ENCODE assay signal across 20 mouse cellular contexts in genomic region chr4:118589053-118589732, GRCm38 (mm10). TPM values are rescaled to one million over a fixed set of nuclear protein-coding genes. Genes with fewer than 3 reads are reported as not detected.
DNase-seq lines count a peak whose midpoint lies in the region; ATAC-seq and TF ChIP-seq lines count a peak whose summit lies in the region.
"Had no signal": no experiment of that assay in that cellular context is flagged by ENCODE, and none has a peak within 500 bp of the region (broad histone marks: within the 10 kb centered on the region; RNA-seq: fewer than 3 reads in every experiment).

No protein-coding gene starts in this region.

- H3K4me3 ChIP-seq in heart, embryonic 13.5 days = no peak overlapping the region
- H3K4me3 ChIP-seq in heart, adult 2 months = no peak overlapping the region
- H3K4me3 ChIP-seq in embryonic facial prominence, embryonic 13.5 days = no peak overlapping the region
- H3K4me3 ChIP-seq in hindbrain, embryonic 16.5 days (ENCODE audit: low read length) = no peak overlapping the region
- no peak overlapping the region for H3K4me3 ChIP-seq in midbrain, embryonic 16.5 days (ENCODE audit: low read depth, low read length)
- H3K4me3 ChIP-seq in kidney, adult 2 months (ENCODE audit: insufficient read depth, low read depth, low read length) = no peak overlapping the region
- H3K4me3 ChIP-seq: liver, embryonic 12.5 days had no signal

- H3K36me3 ChIP-seq in heart, embryonic 13.5 days = no peaks in the 10 kb centered on the region
- no peaks in the 10 kb centered on the region for H3K36me3 ChIP-seq in heart, adult 2 months (ENCODE audit: control insufficient read depth, insufficient read depth, low read length)
- H3K36me3 ChIP-seq in embryonic facial prominence, embryonic 13.5 days = no peaks in the 10 kb centered on the region
- H3K36me3 ChIP-seq in hindbrain, embryonic 16.5 days (ENCODE audit: control insufficient read depth, insufficient read depth, low read length) = no peaks in the 10 kb centered on the region
- H3K36me3 ChIP-seq in midbrain, embryonic 16.5 days (ENCODE audit: control insufficient read depth, insufficient read depth, low read length) = no peaks in the 10 kb centered on the region
- H3K36me3 ChIP-seq in kidney, adult 2 months (ENCODE audit: control insufficient read depth, insufficient read depth, low read length) = no peaks in the 10 kb centered on the region
- H3K36me3 ChIP-seq: liver, embryonic 12.5 days had no signal

- DNase-seq in heart, adult 2 months = no peak
- no peak for DNase-seq in kidney, adult 2 months
- DNase-seq in adrenal gland, postnatal 14 days = no peak
- no peak for DNase-seq in lung, adult 18-20 months
- DNase-seq: adrenal gland, postnatal 10 days; cerebellum, adult 8-10 months; heart, postnatal 36 days; kidney, adult 8-10 months; kidney, postnatal 36 days; right cerebral cortex, adult 18-20 months; spleen, adult 18-20 months; thymus, postnatal 14 days had no signal

- no peak for ATAC-seq in heart, embryonic 13.5 days (ENCODE audit: extremely low read depth, insufficient number of reproducible peaks, low FRiP score, low TSS enrichment)
- no peak for ATAC-seq in embryonic facial prominence, embryonic 13.5 days (ENCODE audit: insufficient number of reproducible peaks, insufficient read depth, low FRiP score, low TSS enrichment, low read depth)
- ATAC-seq in hindbrain, embryonic 16.5 days = 0 out of 2 replicates have a peak, but pooled peaks have one; percentile 50
- ATAC-seq in midbrain, embryonic 16.5 days = peak; percentile 62
- ATAC-seq: liver, embryonic 12.5 days had no signal

- H3K79me2 ChIP-seq in heart, adult 2 months (replicated peaks; ENCODE audit: control insufficient read depth, insufficient read depth, low read length) = no peaks in the 10 kb centered on the region

- intact Hi-C loops in heart, adult 2 months (cut with DNase I) = no loop called here

- H3K9ac ChIP-seq in heart, embryonic 13.5 days = 0 out of 2 replicates have a peak overlapping the region, but pooled peaks have one; percentile 14
- no peak overlapping the region for H3K9ac ChIP-seq in heart, adult 2 months (ENCODE audit: low read depth, low read length)
- no peak overlapping the region for H3K9ac ChIP-seq in embryonic facial prominence, embryonic 13.5 days
- H3K9ac ChIP-seq in hindbrain, embryonic 16.5 days (ENCODE audit: low read depth, low read length) = 0 out of 2 replicates have a peak overlapping the region, but pooled peaks have one; percentile 17
- H3K9ac ChIP-seq in midbrain, embryonic 16.5 days (ENCODE audit: low read depth, low read length) = peak overlapping the region; percentile 4; the same call in 1 of the 2 replicates
- H3K9ac ChIP-seq: liver, embryonic 12.5 days had no signal

- no peak for TF ChIP-seq CTCF in heart, adult 2 months (IDR thresholded peaks at IDR 0.05)
- no peak for TF ChIP-seq CTCF in kidney, adult 2 months (conservative IDR thresholded peaks at IDR 0.05; ENCODE audit: insufficient read depth, insufficient read length, low read depth, low read length)

- H3K27ac ChIP-seq in heart, embryonic 13.5 days (replicated peaks) = no peak overlapping the region
- H3K27ac ChIP-seq in heart, adult 2 months = no peak overlapping the region
- H3K27ac ChIP-seq in embryonic facial prominence, embryonic 13.5 days = no peak overlapping the region
- H3K27ac ChIP-seq in hindbrain, embryonic 16.5 days (ENCODE audit: low read depth, low read length) = peak overlapping the region; percentile 40; the same call in 1 of the 2 replicates
- H3K27ac ChIP-seq in midbrain, embryonic 16.5 days (ENCODE audit: low read length) = peak overlapping the region; percentile 64
- no peak overlapping the region for H3K27ac ChIP-seq in kidney, adult 2 months (ENCODE audit: insufficient read depth, low read depth, low read length)
- H3K27ac ChIP-seq: liver, embryonic 12.5 days had no signal

- peaks cover 6% of the 10 kb centered on the region; the same call in 1 of the 2 replicates for H3K9me3 ChIP-seq in heart, embryonic 13.5 days
- H3K9me3 ChIP-seq in embryonic facial prominence, embryonic 13.5 days = 0 out of 2 replicates have a peak, but pooled peaks cover 4% of the 10 kb centered on the region
- 0 out of 2 replicates have a peak, but pooled peaks cover 3% of the 10 kb centered on the region for H3K9me3 ChIP-seq in hindbrain, embryonic 16.5 days (ENCODE audit: control insufficient read depth, low read length)
- H3K9me3 ChIP-seq in midbrain, embryonic 16.5 days (replicated peaks; ENCODE audit: control insufficient read depth, low read length, poor library complexity, severe bottlenecking) = no peaks in the 10 kb centered on the region
- H3K9me3 ChIP-seq: liver, embryonic 12.5 days had no signal

- no peak for TF ChIP-seq POLR2A in heart, adult 2 months (IDR thresholded peaks at IDR 0.05; ENCODE audit: insufficient read depth, low read depth, low read length)
- TF ChIP-seq POLR2A in kidney, adult 2 months (IDR thresholded peaks at IDR 0.05; ENCODE audit: low read depth, low read length) = no peak

- peaks cover 15% of the 10 kb centered on the region; the same call in 1 of the 2 replicates for H3K27me3 ChIP-seq in heart, embryonic 13.5 days (replicated peaks)
- H3K27me3 ChIP-seq in heart, adult 2 months (ENCODE audit: control insufficient read depth, insufficient read depth, low read length) = no peaks in the 10 kb centered on the region
- no peaks in the 10 kb centered on the region for H3K27me3 ChIP-seq in embryonic facial prominence, embryonic 13.5 days
- no peaks in the 10 kb centered on the region for H3K27me3 ChIP-seq in hindbrain, embryonic 16.5 days (replicated peaks; ENCODE audit: control insufficient read depth, insufficient read depth, low read length)
- H3K27me3 ChIP-seq in midbrain, embryonic 16.5 days (ENCODE audit: control insufficient read depth, insufficient read depth, low read depth, low read length) = no peaks in the 10 kb centered on the region
- H3K27me3 ChIP-seq in kidney, adult 2 months (replicated peaks; ENCODE audit: control insufficient read depth, insufficient read depth, low read length) = no peaks in the 10 kb centered on the region

- H3K4me1 ChIP-seq in heart, embryonic 13.5 days = 0 out of 2 replicates have a peak, but pooled peaks cover 11% of the 10 kb centered on the region
- no peaks in the 10 kb centered on the region for H3K4me1 ChIP-seq in heart, adult 2 months (ENCODE audit: control insufficient read depth, insufficient read depth, low read length)
- peaks cover 3% of the 10 kb centered on the region; the same call in 1 of the 2 replicates for H3K4me1 ChIP-seq in embryonic facial prominence, embryonic 13.5 days
- H3K4me1 ChIP-seq in hindbrain, embryonic 16.5 days (ENCODE audit: control insufficient read depth, insufficient read depth, low read depth, low read length) = no peaks in the 10 kb centered on the region; the same call in none of the 2 replicates
- peaks cover 7% of the 10 kb centered on the region for H3K4me1 ChIP-seq in midbrain, embryonic 16.5 days (ENCODE audit: control insufficient read depth, insufficient read depth, low read length)
- H3K4me1 ChIP-seq in kidney, adult 2 months (ENCODE audit: control insufficient read depth, insufficient read depth, low read length) = no peaks in the 10 kb centered on the region
- H3K4me1 ChIP-seq: liver, embryonic 12.5 days had no signal

- 60% methylated on average over 12 of the region's 12 CpGs for WGBS in heart, embryonic 13.5 days
- 50% methylated on average over 12 of the region's 12 CpGs for WGBS in heart, adult 2 months
- 64% methylated on average over 12 of the region's 12 CpGs for WGBS in embryonic facial prominence, embryonic 13.5 days
- WGBS in hindbrain, embryonic 16.5 days = 58% methylated on average over 12 of the region's 12 CpGs
- WGBS in midbrain, embryonic 16.5 days = 56% methylated on average over 12 of the region's 12 CpGs
- WGBS in kidney, adult 2 months = 59% methylated on average over 12 of the region's 12 CpGs

- no peak for TF ChIP-seq EP300 in heart, adult 2 months (IDR thresholded peaks at IDR 0.05; ENCODE audit: insufficient read depth, low read depth, low read length)

- H3K4me2 ChIP-seq in heart, embryonic 13.5 days = no peak overlapping the region; the same call in 1 of the 2 replicates
- peak overlapping the region; percentile 30; the same call in 1 of the 2 replicates for H3K4me2 ChIP-seq in embryonic facial prominence, embryonic 13.5 days
- H3K4me2 ChIP-seq in hindbrain, embryonic 16.5 days (ENCODE audit: low read length) = peak overlapping the region; percentile 10; the same call in 1 of the 2 replicates
- peak overlapping the region; percentile 23; the same call in 1 of the 2 replicates for H3K4me2 ChIP-seq in midbrain, embryonic 16.5 days (ENCODE audit: low read length)
- H3K4me2 ChIP-seq: liver, embryonic 12.5 days had no signal

RNA-seq across cellular contexts. Expression of gene Cfap57, which starts 31.4 kb away (rescaled TPM):
- 0.31 and 0.53 TPM in 2 replicates for polyA plus RNA-seq in heart, embryonic 13.5 days (2015; fragmentation: Nextera tagmentation; extraction: Ambion mirVana)
- under 1 TPM in 1 of 2 experiments, not detected in 1; 0.05 TPM for total RNA-seq in heart, adult 2 months (2021)
- 0.03 and 0.14 TPM in 2 replicates for polyA plus RNA-seq in heart, adult 2 months (2012; rRNA removed)
- polyA plus RNA-seq in embryonic facial prominence, embryonic 13.5 days (2015; fragmentation: Nextera tagmentation; extraction: Ambion mirVana) = 0.17 and 0.22 TPM in 2 replicates
- polyA plus RNA-seq in hindbrain, embryonic 16.5 days (2015; fragmentation: Nextera tagmentation; extraction: Ambion mirVana) = 2.1 and 2.5 TPM in 2 replicates
- polyA plus RNA-seq in midbrain, embryonic 16.5 days (2015; fragmentation: Nextera tagmentation; extraction: Ambion mirVana) = 2.0 and 2.5 TPM in 2 replicates
- 0.06 and 0.08 TPM in 2 replicates for polyA plus RNA-seq in kidney, adult 2 months (2012; rRNA removed)
- total RNA-seq in adrenal gland, postnatal 14 days (2021) = not detected in 2 replicates
- total RNA-seq: adrenal gland, postnatal 10 days; megakaryocyte-erythroid progenitor cell, adult 5-6 weeks; MEL had no signal

RNA-seq across cellular contexts. Expression of gene Ebna1bp2, which starts 31.4 kb away (rescaled TPM):
- 76.0 and 78.9 TPM in 2 replicates for polyA plus RNA-seq in heart, embryonic 13.5 days (2015; fragmentation: Nextera tagmentation; extraction: Ambion mirVana)
- 10 to 100 TPM; 34.1 to 38.1 TPM for total RNA-seq in heart, adult 2 months (2021)
- 20.0 and 22.4 TPM in 2 replicates for polyA plus RNA-seq in heart, adult 2 months (2012; rRNA removed)
- 141 and 164 TPM in 2 replicates for polyA plus RNA-seq in embryonic facial prominence, embryonic 13.5 days (2015; fragmentation: Nextera tagmentation; extraction: Ambion mirVana)
- polyA plus RNA-seq in hindbrain, embryonic 16.5 days (2015; fragmentation: Nextera tagmentation; extraction: Ambion mirVana) = 83.0 and 91.8 TPM in 2 replicates
- 84.8 and 98.6 TPM in 2 replicates for polyA plus RNA-seq in midbrain, embryonic 16.5 days (2015; fragmentation: Nextera tagmentation; extraction: Ambion mirVana)
- 24.0 and 29.4 TPM in 2 replicates for polyA plus RNA-seq in kidney, adult 2 months (2012; rRNA removed)
- total RNA-seq in adrenal gland, postnatal 14 days (2021) = 67.7 and 86.3 TPM in 2 replicates

RNA-seq across cellular contexts. Expression of gene Tmem125, which starts 45.3 kb away (rescaled TPM):
- 0.24 and 0.43 TPM in 2 replicates for polyA plus RNA-seq in heart, embryonic 13.5 days (2015; fragmentation: Nextera tagmentation; extraction: Ambion mirVana)
- total RNA-seq in heart, adult 2 months (2021) = not detected
- 0.44 and 0.70 TPM in 2 replicates for polyA plus RNA-seq in heart, adult 2 months (2012; rRNA removed)
- polyA plus RNA-seq in embryonic facial prominence, embryonic 13.5 days (2015; fragmentation: Nextera tagmentation; extraction: Ambion mirVana) = 2.8 and 3.2 TPM in 2 replicates
- 0.16 and 0.30 TPM in 2 replicates for polyA plus RNA-seq in hindbrain, embryonic 16.5 days (2015; fragmentation: Nextera tagmentation; extraction: Ambion mirVana)
- not detected in 2 replicates for polyA plus RNA-seq in midbrain, embryonic 16.5 days (2015; fragmentation: Nextera tagmentation; extraction: Ambion mirVana)
- polyA plus RNA-seq in kidney, adult 2 months (2012; rRNA removed) = 30.3 and 44.7 TPM in 2 replicates
- 0.45 and 1.4 TPM in 2 replicates for total RNA-seq in adrenal gland, postnatal 14 days (2021)
- total RNA-seq: megakaryocyte-erythroid progenitor cell, adult 5-6 weeks had no signal
- polyA plus RNA-seq: neural tube, embryonic 11.5 days had no signal

Comparison
In these comparisons a context has a peak if more than half of its experiments do, and no peak if none do; other contexts are left out.
1. H3K9ac ChIP-seq: peak in heart, embryonic 13.5 days (single experiment), hindbrain, embryonic 16.5 days (single experiment) and midbrain, embryonic 16.5 days (single experiment); none in heart, adult 2 months (single experiment) and embryonic facial prominence, embryonic 13.5 days (single experiment).
2. ATAC-seq: peak in hindbrain, embryonic 16.5 days (single experiment) and midbrain, embryonic 16.5 days (single experiment); none in heart, embryonic 13.5 days (single experiment) and embryonic facial prominence, embryonic 13.5 days (single experiment).
3. H3K27ac ChIP-seq: peak in hindbrain, embryonic 16.5 days (single experiment) and midbrain, embryonic 16.5 days (single experiment); none in heart, embryonic 13.5 days (single experiment), heart, adult 2 months (single experiment), embryonic facial prominence, embryonic 13.5 days (single experiment) and kidney, adult 2 months (single experiment).